9 mouse cellular contexts compared by ENCODE assay signal in genomic region chr13:109117210-109117791, GRCm38 (mm10).
A peak's percentile ranks its signal among the peaks of the same experiment; 100 is the strongest.
DNase-seq lines count a peak whose midpoint lies in the region; ATAC-seq and TF ChIP-seq lines count a peak whose summit lies in the region.
"Had no signal": no experiment of that assay in that cellular context is flagged by ENCODE, and none has a peak within 500 bp of the region (broad histone marks: within the 10 kb centered on the region; RNA-seq: fewer than 3 reads in every experiment).

No protein-coding gene starts in this region.

- H3K4me1 ChIP-seq in heart, postnatal 0 days (ENCODE audit: control insufficient read depth, insufficient read depth) = peaks cover 9% of the 10 kb centered on the region
- H3K4me1 ChIP-seq in cortical plate, adult 2 months (ENCODE audit: control insufficient read depth, insufficient read depth, low read length) = no peaks in the 10 kb centered on the region
- no peaks in the 10 kb centered on the region for H3K4me1 ChIP-seq in hindbrain, embryonic 11.5 days (replicated peaks; ENCODE audit: control insufficient read depth, insufficient read depth, low read length)
- H3K4me1 ChIP-seq in limb, embryonic 13.5 days = peaks cover 15% of the 10 kb centered on the region
- H3K4me1 ChIP-seq in small intestine, adult 2 months (ENCODE audit: control insufficient read depth, insufficient read depth, insufficient read length, low read length) = peaks cover 3% of the 10 kb centered on the region

- peak overlapping the region; percentile 68 for H3K4me2 ChIP-seq in heart, postnatal 0 days (ENCODE audit: low read depth, low read length)
- peak overlapping the region; percentile 97 for H3K4me2 ChIP-seq in hindbrain, embryonic 11.5 days (replicated peaks; ENCODE audit: low read depth, low read length)
- H3K4me2 ChIP-seq in limb, embryonic 13.5 days (replicated peaks) = peak overlapping the region; percentile 98

- no peaks in the 10 kb centered on the region for H3K9me3 ChIP-seq in heart, postnatal 0 days (replicated peaks; ENCODE audit: control insufficient read depth, low read length)
- H3K9me3 ChIP-seq in hindbrain, embryonic 11.5 days (ENCODE audit: control insufficient read depth, low read length) = no peaks in the 10 kb centered on the region
- no peaks in the 10 kb centered on the region for H3K9me3 ChIP-seq in limb, embryonic 13.5 days

- H3K4me3 ChIP-seq in heart, postnatal 0 days (ENCODE audit: low read depth, low read length) = peak overlapping the region; percentile 51; the same call in 1 of the 2 replicates
- H3K4me3 ChIP-seq in cortical plate, adult 2 months (ENCODE audit: insufficient read depth, low read length) = peak overlapping the region; percentile 42
- H3K4me3 ChIP-seq in hindbrain, embryonic 11.5 days (ENCODE audit: low read depth, low read length) = peak overlapping the region; percentile 54
- H3K4me3 ChIP-seq in limb, embryonic 13.5 days = peak overlapping the region; percentile 49
- H3K4me3 ChIP-seq in small intestine, adult 2 months (ENCODE audit: low read depth, low read length) = peak overlapping the region; percentile 52

- no peak for TF ChIP-seq CTCF in heart, postnatal 0 days (IDR thresholded peaks at IDR 0.05; ENCODE audit: low read depth)
- no peak for TF ChIP-seq CTCF in cortical plate, adult 2 months (IDR thresholded peaks at IDR 0.05; ENCODE audit: extremely low read depth, insufficient read depth, low read length)
- TF ChIP-seq CTCF in small intestine, adult 2 months (IDR thresholded peaks at IDR 0.05; ENCODE audit: extremely low read depth, insufficient read length, insufficient replicate concordance, low read depth, low read length) = no peak

- no peak for DNase-seq in heart, postnatal 0 days (ENCODE audit: low spot score)
- no peak for DNase-seq in heart, postnatal 36 days
- peak; percentile 36 for DNase-seq in hindbrain, embryonic 11.5 days (ENCODE audit: low spot score)
- DNase-seq in lung, postnatal 4 days = no peak
- no peak for DNase-seq in adrenal gland, postnatal 14 days

- no peak overlapping the region for H3K9ac ChIP-seq in heart, postnatal 0 days (replicated peaks; ENCODE audit: low read depth, low read length)
- H3K9ac ChIP-seq in hindbrain, embryonic 11.5 days (ENCODE audit: low read depth, low read length) = no peak overlapping the region
- no peak overlapping the region for H3K9ac ChIP-seq in limb, embryonic 13.5 days

- peaks cover 37% of the 10 kb centered on the region for H3K27me3 ChIP-seq in heart, postnatal 0 days (ENCODE audit: control insufficient read depth, insufficient read depth, low read length)
- peaks cover 2% of the 10 kb centered on the region; the same call in 1 of the 2 replicates for H3K27me3 ChIP-seq in hindbrain, embryonic 11.5 days (ENCODE audit: control insufficient read depth, insufficient read depth, low read length)
- peaks cover 40% of the 10 kb centered on the region for H3K27me3 ChIP-seq in limb, embryonic 13.5 days
- H3K27me3 ChIP-seq in small intestine, adult 2 months (ENCODE audit: control insufficient read depth, insufficient read depth, low read length) = peaks cover 15% of the 10 kb centered on the region
- H3K27me3 ChIP-seq: CH12.LX had no signal

- H3K27ac ChIP-seq in heart, postnatal 0 days (ENCODE audit: low read depth) = no peak overlapping the region
- peak overlapping the region; percentile 80; the same call in 1 of the 2 replicates for H3K27ac ChIP-seq in cortical plate, adult 2 months (ENCODE audit: insufficient read depth, low read length)
- no peak overlapping the region for H3K27ac ChIP-seq in hindbrain, embryonic 11.5 days (ENCODE audit: low read depth, low read length)
- H3K27ac ChIP-seq in limb, embryonic 13.5 days = no peak overlapping the region
- H3K27ac ChIP-seq in small intestine, adult 2 months (ENCODE audit: insufficient read depth, low read depth, low read length) = no peak overlapping the region

- no peaks in the 10 kb centered on the region for H3K36me3 ChIP-seq in heart, postnatal 0 days (replicated peaks; ENCODE audit: control insufficient read depth, insufficient read depth, low read length)
- no peaks in the 10 kb centered on the region for H3K36me3 ChIP-seq in hindbrain, embryonic 11.5 days (ENCODE audit: control insufficient read depth, insufficient read depth, low read length)
- H3K36me3 ChIP-seq in limb, embryonic 13.5 days = no peaks in the 10 kb centered on the region
- no peaks in the 10 kb centered on the region for H3K36me3 ChIP-seq in small intestine, adult 2 months (ENCODE audit: control insufficient read depth, insufficient read depth, low read length)

- intact Hi-C loops in heart, postnatal 36 days (cut with DNase I) = no loop called here

- no peak for TF ChIP-seq EP300 in heart, postnatal 0 days (IDR thresholded peaks at IDR 0.05; ENCODE audit: low read depth)

- 0 out of 2 replicates have a peak, but pooled peaks have one; percentile 35 for TF ChIP-seq POLR2A in cortical plate, adult 2 months (IDR thresholded peaks at IDR 0.05; ENCODE audit: extremely low read depth, insufficient read depth, low read length)
- no peak for TF ChIP-seq POLR2A in small intestine, adult 2 months (IDR thresholded peaks at IDR 0.05; ENCODE audit: low read depth, low read length)

- no peak for ATAC-seq in heart, postnatal 0 days (ENCODE audit: insufficient read depth, low read depth)
- peak; percentile 64 for ATAC-seq in hindbrain, embryonic 11.5 days (ENCODE audit: low FRiP score)
- no peak for ATAC-seq in limb, embryonic 13.5 days (ENCODE audit: low FRiP score, low read depth)

- WGBS in heart, postnatal 0 days = 13% methylated on average over 14 of the region's 14 CpGs
- WGBS in hindbrain, embryonic 11.5 days = 12% methylated on average over 14 of the region's 14 CpGs
- WGBS in limb, embryonic 13.5 days = 2% methylated on average over 14 of the region's 14 CpGs
- WGBS in small intestine, adult 2 months = 14% methylated on average over 14 of the region's 14 CpGs
